Mouse (Mus musculus) cerebellum, adult 2 months (tissue): ENCODE data around the gene Pld1.

Experiments
- CTCF ChIP-seq: fragments of 200-500 bp; IDR thresholded peaks from 2 replicates; pipeline ENCODE4 v1.5.1; 2011; ENCODE audit warnings: low read depth, mild to moderate bottlenecking, control low read depth, low read length, moderate library complexity, borderline replicate concordance; ENCODE audit not compliant: insufficient read depth
- POLR2A ChIP-seq: fragments of 200-500 bp; IDR thresholded peaks from 2 replicates; pipeline ENCODE4 v1.6.1; 2011; ENCODE audit warnings: low read length, control low read depth, borderline replicate concordance; ENCODE audit not compliant: insufficient read depth

- TF ChIP-seq POLR2A = no peak
- no peak for TF ChIP-seq CTCF
Observed at GRCm38 (mm10) chr3:27956006-27956405, 17.5 kb downstream of the Pld1 start.
